Mouse (Mus musculus) midbrain, embryonic 11.5 days (tissue): ENCODE measurements at regions not wholly inside any gene's neighbourhood (a gene's known extent, or its start where the extent isn't known, plus 50 kb on each side); places are given as distances from the start of the nearest gene placed in this dataset.

Experiments used
- ATAC-seq: fragments of 200-750 bp; cut with Nextera tagmentation; 2 replicates; pipeline ENCODE4 v1.8.0; 2017; ENCODE audit warnings: moderate TSS enrichment, moderate library complexity; ENCODE audit not compliant: low FRiP score
- DNase-seq: peaks from one replicate; pipeline ENCODE4 v3.0.0; 2015; ENCODE audit warnings: low spot score; ENCODE audit errors: missing footprints
- H3K27ac ChIP-seq: fragments of 300-500 bp; sonication (generic); 2 replicates; pipeline ENCODE4 v1.5.1; 2014; ENCODE audit warnings: low read depth, low read length
- H3K27me3 ChIP-seq: fragments of 300-500 bp; sonication (generic); 2 replicates; pipeline ENCODE4 v1.6.1; 2014; ENCODE audit warnings: mild to moderate bottlenecking, low read length, moderate library complexity, mixed read lengths; ENCODE audit not compliant: control insufficient read depth, insufficient read depth
- H3K36me3 ChIP-seq: fragments of 300-500 bp; sonication (generic); 2 replicates; pipeline ENCODE4 v1.6.1; 2014; ENCODE audit warnings: mild to moderate bottlenecking, low read length, moderate library complexity, mixed read lengths; ENCODE audit not compliant: control insufficient read depth, insufficient read depth
- H3K4me1 ChIP-seq: fragments of 300-500 bp; sonication (generic); 2 replicates; pipeline ENCODE4 v1.6.1; 2014; ENCODE audit warnings: low read length; ENCODE audit not compliant: control insufficient read depth, insufficient read depth
- H3K4me2 ChIP-seq: fragments of 300-500 bp; sonication (generic); 2 replicates; pipeline ENCODE4 v1.6.1; 2014; ENCODE audit warnings: mild to moderate bottlenecking, moderate library complexity
- H3K4me3 ChIP-seq: fragments of 300-500 bp; sonication (generic); 2 replicates; pipeline ENCODE4 v1.5.1; 2014; ENCODE audit warnings: low read depth, low read length
- H3K9ac ChIP-seq: fragments of 300-500 bp; sonication (generic); 2 replicates; pipeline ENCODE4 v1.6.1; 2014; ENCODE audit warnings: low read length
- H3K9me3 ChIP-seq: fragments of 300-500 bp; sonication (generic); 2 replicates; pipeline ENCODE4 v1.6.1; 2016; ENCODE audit warnings: low read length; ENCODE audit not compliant: control insufficient read depth
- WGBS: fragments of 180-500 bp; shearing (Covaris S2); extraction: QIAGEN DNeasy Blood & Tissue Kit; methylation state at CpG from one replicate; pipeline ENCODE4 v1.1.7; 2014; 5-methylcytosine and 5-hydroxymethylcytosine counted together

GRCm38 (mm10) chr9:51418923-51419482, 90.3 kb upstream of the 1810046K07Rik start:
- H3K9ac ChIP-seq = no peak overlapping the region
- H3K4me3 ChIP-seq = no peak overlapping the region
- no peaks in the 10 kb centered on the region for H3K4me1 ChIP-seq
- H3K36me3 ChIP-seq = no peaks in the 10 kb centered on the region
- H3K27ac ChIP-seq = no peak overlapping the region
- DNase-seq (no peak), ATAC-seq (no peak)
- no peak overlapping the region for H3K4me2 ChIP-seq
- H3K9me3 ChIP-seq = no peaks in the 10 kb centered on the region
- WGBS = 90% methylated on average over 5 of the region's 5 CpGs
- no peaks in the 10 kb centered on the region for H3K27me3 ChIP-seq

GRCm38 (mm10) chr9:51422553-51422952, 93.8 kb upstream of the 1810046K07Rik start:
- Histone ChIP-seq H3K27ac (no peak overlapping the region), H3K4me1 (no peaks in the 10 kb centered on the region), H3K36me3 (no peaks in the 10 kb centered on the region), H3K4me2 (no peak overlapping the region), H3K4me3 (no peak overlapping the region), H3K9ac (no peak overlapping the region), H3K9me3 (no peaks in the 10 kb centered on the region), H3K27me3 (no peaks in the 10 kb centered on the region)
- WGBS = 71% methylated on average over 3 of the region's 3 CpGs
- ATAC-seq = no peak
- DNase-seq = no peak

GRCm38 (mm10) chr9:51423341-51423740, 94.6 kb upstream of the 1810046K07Rik start:
- Histone ChIP-seq H3K4me1 (no peaks in the 10 kb centered on the region), H3K27me3 (no peaks in the 10 kb centered on the region), H3K9ac (no peak overlapping the region), H3K9me3 (no peaks in the 10 kb centered on the region), H3K27ac (no peak overlapping the region), H3K4me2 (no peak overlapping the region), H3K4me3 (no peak overlapping the region), H3K36me3 (no peaks in the 10 kb centered on the region)
- DNase-seq = no peak
- WGBS = 87% methylated on average over 4 of the region's 4 CpGs
- no peak for ATAC-seq

DNA sequence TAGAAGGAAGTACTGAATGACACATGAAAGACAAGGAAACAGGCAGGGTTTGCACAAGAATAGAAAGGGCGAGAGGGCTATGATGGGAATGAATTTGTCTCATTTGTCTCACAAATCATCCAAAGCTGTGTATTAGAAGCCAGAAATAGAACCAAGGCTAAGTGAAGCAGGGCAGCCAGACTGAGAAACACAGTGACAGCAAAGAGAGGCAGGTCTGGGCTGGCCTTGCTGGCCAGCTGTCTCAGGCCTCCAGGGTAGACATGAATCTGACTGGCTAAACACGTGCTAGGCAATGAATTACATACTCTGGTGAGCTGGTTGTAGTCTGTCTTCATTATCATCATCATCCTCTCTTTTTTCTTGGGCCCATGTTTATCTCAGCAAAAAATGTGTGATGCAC, 101.7 kb upstream of the 1810046K07Rik start:
- Histone ChIP-seq H3K4me3 (no peak overlapping the region), H3K27ac (no peak overlapping the region), H3K9ac (no peak overlapping the region), H3K9me3 (no peaks in the 10 kb centered on the region), H3K4me2 (no peak overlapping the region), H3K36me3 (no peaks in the 10 kb centered on the region), H3K27me3 (no peaks in the 10 kb centered on the region; the same call in 1 of the 2 replicates), H3K4me1 (no peaks in the 10 kb centered on the region)
- WGBS = 82% methylated on average over 2 of the region's 2 CpGs
- DNase-seq (no peak), ATAC-seq (no peak)

DNA sequence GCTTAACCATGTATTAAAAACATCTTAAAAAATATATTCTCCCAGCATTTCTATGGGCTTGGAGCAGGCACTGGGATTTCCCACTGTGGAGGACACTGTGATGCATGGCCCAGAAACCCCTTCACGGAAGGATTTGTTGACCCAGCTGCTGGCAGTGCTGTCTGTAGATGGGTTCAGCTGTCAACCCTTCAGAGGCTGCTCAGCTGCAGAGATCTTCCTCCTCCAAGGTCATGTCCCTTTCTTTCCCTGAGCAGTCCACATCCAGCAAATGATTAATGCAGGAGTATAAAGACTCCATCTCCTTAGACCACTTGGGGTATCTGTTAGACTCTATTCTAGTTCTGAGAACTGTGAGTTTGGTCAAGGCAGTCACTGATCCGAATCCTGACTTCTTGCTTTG, 108.4 kb upstream of the 1810046K07Rik start:
- Histone ChIP-seq H3K4me3 (no peak overlapping the region), H3K9ac (no peak overlapping the region), H3K36me3 (no peaks in the 10 kb centered on the region), H3K27me3 (no peaks in the 10 kb centered on the region), H3K4me1 (no peaks in the 10 kb centered on the region), H3K4me2 (no peak overlapping the region), H3K9me3 (no peaks in the 10 kb centered on the region), H3K27ac (no peak overlapping the region)
- WGBS = 77% methylated on average over 2 of the region's 2 CpGs
- no peak for DNase-seq
- ATAC-seq = no peak

- no peaks in the 10 kb centered on the region for H3K9me3 ChIP-seq
- no peaks in the 10 kb centered on the region for H3K27me3 ChIP-seq
- 26% methylated on average over 5 of the region's 5 CpGs for WGBS
- no peak for DNase-seq
- H3K4me1 ChIP-seq = no peaks in the 10 kb centered on the region
- ATAC-seq = no peak
- H3K27ac ChIP-seq = no peak overlapping the region
- H3K4me3 ChIP-seq = no peak overlapping the region
- H3K36me3 ChIP-seq = no peaks in the 10 kb centered on the region
- no peak overlapping the region for H3K4me2 ChIP-seq
- H3K9ac ChIP-seq = no peak overlapping the region
Observed at GRCm38 (mm10) chr9:51441773-51442381, 113.2 kb upstream of the 1810046K07Rik start.

DNA sequence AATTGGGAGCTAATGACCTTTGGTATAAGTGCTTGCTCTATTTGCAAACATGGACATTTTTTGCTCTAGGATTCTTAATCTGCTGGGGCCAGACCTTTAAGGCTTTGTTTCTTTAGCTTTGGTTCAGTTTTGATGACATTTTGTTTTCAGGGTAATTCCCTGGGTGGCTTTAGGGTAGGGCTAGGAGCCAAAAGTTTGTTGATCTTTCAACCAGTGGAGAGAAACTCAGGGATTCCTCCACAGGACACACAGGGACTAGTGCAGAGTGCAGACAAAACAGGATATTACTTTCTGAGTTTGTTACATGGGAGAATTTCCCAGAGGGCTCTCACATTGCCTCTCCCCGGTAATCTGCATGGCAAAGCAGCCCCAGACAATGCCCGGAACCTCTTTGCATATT, 127.0 kb upstream of the 1810046K07Rik start:
- H3K4me2 ChIP-seq = no peak overlapping the region
- H3K27ac ChIP-seq = no peak overlapping the region
- ATAC-seq = no peak
- H3K9me3 ChIP-seq = no peaks in the 10 kb centered on the region
- 63% methylated on average over 2 of the region's 2 CpGs for WGBS
- no peaks in the 10 kb centered on the region for H3K36me3 ChIP-seq
- no peak for DNase-seq
- no peak overlapping the region for H3K4me3 ChIP-seq
- no peaks in the 10 kb centered on the region for H3K27me3 ChIP-seq
- no peaks in the 10 kb centered on the region for H3K4me1 ChIP-seq
- H3K9ac ChIP-seq = no peak overlapping the region

- ATAC-seq (no peak), DNase-seq (no peak)
- H3K36me3 ChIP-seq = no peaks in the 10 kb centered on the region
- no peak overlapping the region for H3K9ac ChIP-seq
- WGBS = 87% methylated on average over 6 of the region's 6 CpGs
- H3K27ac ChIP-seq = no peak overlapping the region
- H3K4me3 ChIP-seq = no peak overlapping the region
- no peak overlapping the region for H3K4me2 ChIP-seq
- H3K4me1 ChIP-seq = no peaks in the 10 kb centered on the region
- no peaks in the 10 kb centered on the region for H3K27me3 ChIP-seq
- H3K9me3 ChIP-seq = no peaks in the 10 kb centered on the region
Observed at GRCm38 (mm10) chr9:51462463-51463024, 133.8 kb upstream of the 1810046K07Rik start.

DNA sequence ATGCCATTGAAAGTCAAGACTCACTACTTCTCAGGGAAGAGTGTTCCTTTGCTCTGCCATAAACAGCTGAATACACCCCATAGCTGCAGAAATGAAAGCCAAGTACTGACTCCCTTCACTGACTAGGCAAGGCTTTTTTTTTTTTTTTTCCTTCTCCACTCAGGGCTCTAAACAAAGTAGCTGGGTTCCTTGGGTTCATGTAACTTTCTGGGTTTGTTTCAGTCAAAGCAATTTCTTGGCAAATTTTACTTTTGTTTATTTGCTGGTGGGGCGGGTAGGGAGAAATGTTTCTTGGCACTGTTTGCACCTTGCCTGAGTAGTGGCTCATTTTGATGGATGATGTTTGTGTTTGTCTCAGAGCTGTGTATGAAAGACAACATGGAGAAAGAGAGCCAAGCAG, 141.3 kb upstream of the 1810046K07Rik start:
- WGBS = 97% methylated on average over 1 of the region's 1 CpGs

More for the DNA sequence above, 141.3 kb upstream of the 1810046K07Rik start:
- H3K27me3 ChIP-seq = no peaks in the 10 kb centered on the region
- no peak for DNase-seq
- no peak for ATAC-seq
- H3K4me3 ChIP-seq = no peak overlapping the region
- no peaks in the 10 kb centered on the region for H3K36me3 ChIP-seq
- H3K27ac ChIP-seq = no peak overlapping the region
- no peaks in the 10 kb centered on the region for H3K4me1 ChIP-seq
- no peak overlapping the region for H3K4me2 ChIP-seq
- H3K9ac ChIP-seq = no peak overlapping the region
- no peaks in the 10 kb centered on the region for H3K9me3 ChIP-seq
